Mouse (Mus musculus): ENCODE measurements around the gene Gpam. TPM values are rescaled to one million over a fixed set of nuclear protein-coding genes. Genes with fewer than 3 reads are reported as not detected.
A peak's percentile ranks its signal among the peaks of the same experiment; 100 is the strongest.

Gene Gpam
- total and polyA plus RNA-seq, 2 experiments from 2014 or later = 20.9 to 84.2 TPM

- WGBS = 19% methylated on average over 11 of the region's 11 CpGs
- DNase-seq (ENCODE audit: low spot score) (no peak), ATAC-seq (no peak)
- H3K9ac ChIP-seq (replicated peaks; ENCODE audit: low read length) = no peak overlapping the region
- H3K4me3 ChIP-seq (ENCODE audit: low read length) = no peak overlapping the region
- H3K27me3 ChIP-seq (ENCODE audit: insufficient read depth, low read length) = no peaks in the 10 kb centered on the region
- TF ChIP-seq CTCF (IDR thresholded peaks at IDR 0.05; ENCODE audit: low read depth) = no peak
- no peak overlapping the region for H3K27ac ChIP-seq
- H3K4me2 ChIP-seq (ENCODE audit: low read depth, low read length) = no peak overlapping the region
- no peaks in the 10 kb centered on the region for H3K9me3 ChIP-seq (ENCODE audit: low read length)
- H3K36me3 ChIP-seq (ENCODE audit: insufficient read depth, low read length) = no peaks in the 10 kb centered on the region
- H3K4me1 ChIP-seq (ENCODE audit: insufficient read depth, low read length) = no peaks in the 10 kb centered on the region
Observed at GRCm38 (mm10) chr19:55143391-55144300, 16.6 kb upstream of the Gpam start.

GRCm38 (mm10) chr19:55139301-55139700 is 12.3 kb upstream of the Gpam start:
- WGBS = 76% methylated on average over 7 of the region's 7 CpGs
- Histone ChIP-seq H3K36me3 (ENCODE audit: insufficient read depth, low read length) (no peaks in the 10 kb centered on the region), H3K27ac (no peak overlapping the region), H3K9me3 (ENCODE audit: low read length) (no peaks in the 10 kb centered on the region), H3K4me2 (ENCODE audit: low read depth, low read length) (no peak overlapping the region), H3K4me1 (ENCODE audit: insufficient read depth, low read length) (no peaks in the 10 kb centered on the region), H3K4me3 (ENCODE audit: low read length) (no peak overlapping the region), H3K9ac (replicated peaks; ENCODE audit: low read length) (no peak overlapping the region), H3K27me3 (ENCODE audit: insufficient read depth, low read length) (no peaks in the 10 kb centered on the region)
- no peak for DNase-seq (ENCODE audit: low spot score)
- no peak for ATAC-seq
- TF ChIP-seq CTCF (IDR thresholded peaks at IDR 0.05; ENCODE audit: low read depth) = no peak

GRCm38 (mm10) chr19:55138506-55138905 is 11.5 kb upstream of the Gpam start:
- 64% methylated on average over 7 of the region's 7 CpGs for WGBS

GRCm38 (mm10) chr19:55137884-55138283 is 10.8 kb upstream of the Gpam start:
- ATAC-seq = peak; percentile 93
- Histone ChIP-seq H3K27ac (peak overlapping the region; percentile 7; the same call in 1 of the 2 replicates), H3K27me3 (ENCODE audit: insufficient read depth, low read length) (no peaks in the 10 kb centered on the region), H3K4me3 (ENCODE audit: low read length) (no peak overlapping the region), H3K36me3 (ENCODE audit: insufficient read depth, low read length) (no peaks in the 10 kb centered on the region), H3K4me2 (ENCODE audit: low read depth, low read length) (no peak overlapping the region), H3K9ac (replicated peaks; ENCODE audit: low read length) (no peak overlapping the region), H3K9me3 (ENCODE audit: low read length) (no peaks in the 10 kb centered on the region), H3K4me1 (ENCODE audit: insufficient read depth, low read length) (no peaks in the 10 kb centered on the region)
- peak; percentile 69 for DNase-seq (ENCODE audit: low spot score)
- no peak for TF ChIP-seq CTCF (IDR thresholded peaks at IDR 0.05; ENCODE audit: low read depth)
- 15% methylated on average over 7 of the region's 7 CpGs for WGBS

More at GRCm38 (mm10) chr19:55138506-55138905, 11.5 kb upstream of the Gpam start:
- ATAC-seq = no peak
- no peak overlapping the region for H3K9ac ChIP-seq (replicated peaks; ENCODE audit: low read length)
- H3K36me3 ChIP-seq (ENCODE audit: insufficient read depth, low read length) = no peaks in the 10 kb centered on the region
- H3K4me2 ChIP-seq (ENCODE audit: low read depth, low read length) = no peak overlapping the region
- DNase-seq (ENCODE audit: low spot score) = no peak
- H3K4me3 ChIP-seq (ENCODE audit: low read length) = no peak overlapping the region
- H3K27ac ChIP-seq = peak overlapping the region; percentile 7; the same call in 1 of the 2 replicates
- H3K9me3 ChIP-seq (ENCODE audit: low read length) = no peaks in the 10 kb centered on the region
- no peak for TF ChIP-seq CTCF (IDR thresholded peaks at IDR 0.05; ENCODE audit: low read depth)
- no peaks in the 10 kb centered on the region for H3K4me1 ChIP-seq (ENCODE audit: insufficient read depth, low read length)
- H3K27me3 ChIP-seq (ENCODE audit: insufficient read depth, low read length) = no peaks in the 10 kb centered on the region

GRCm38 (mm10) chr19:55136693-55137427 is 9.8 kb upstream of the Gpam start:
- Histone ChIP-seq H3K4me2 (ENCODE audit: low read depth, low read length) (no peak overlapping the region), H3K9me3 (ENCODE audit: low read length) (no peaks in the 10 kb centered on the region), H3K36me3 (ENCODE audit: insufficient read depth, low read length) (no peaks in the 10 kb centered on the region), H3K27ac (no peak overlapping the region), H3K9ac (replicated peaks; ENCODE audit: low read length) (no peak overlapping the region), H3K4me3 (ENCODE audit: low read length) (no peak overlapping the region), H3K27me3 (ENCODE audit: insufficient read depth, low read length) (no peaks in the 10 kb centered on the region), H3K4me1 (ENCODE audit: insufficient read depth, low read length) (no peaks in the 10 kb centered on the region)
- DNase-seq (ENCODE audit: low spot score) (peak; percentile 67), ATAC-seq (no peak)
- 66% methylated on average over 4 of the region's 4 CpGs for WGBS
- TF ChIP-seq CTCF (IDR thresholded peaks at IDR 0.05; ENCODE audit: low read depth) = no peak

GRCm38 (mm10) chr19:55135918-55136317 is 8.9 kb upstream of the Gpam start:
- Histone ChIP-seq H3K4me2 (ENCODE audit: low read depth, low read length) (no peak overlapping the region), H3K9ac (replicated peaks; ENCODE audit: low read length) (no peak overlapping the region), H3K27me3 (ENCODE audit: insufficient read depth, low read length) (no peaks in the 10 kb centered on the region), H3K9me3 (ENCODE audit: low read length) (no peaks in the 10 kb centered on the region), H3K4me1 (ENCODE audit: insufficient read depth, low read length) (no peaks in the 10 kb centered on the region), H3K4me3 (ENCODE audit: low read length) (no peak overlapping the region), H3K27ac (no peak overlapping the region), H3K36me3 (ENCODE audit: insufficient read depth, low read length) (no peaks in the 10 kb centered on the region)
- 96% methylated on average over 3 of the region's 3 CpGs for WGBS
- ATAC-seq = no peak
- DNase-seq (ENCODE audit: low spot score) = no peak
- TF ChIP-seq CTCF (IDR thresholded peaks at IDR 0.05; ENCODE audit: low read depth) = no peak
